Mouse (Mus musculus) gastrocnemius, postnatal 36 days (tissue): ENCODE results near the gene Junb. TPM values are rescaled to one million over a fixed set of nuclear protein-coding genes. Genes with fewer than 3 reads are reported as not detected.
A peak's percentile ranks its signal among the peaks of the same experiment; 100 is the strongest.

Experiments
- DNase-seq, 2 experiments: peaks; one replicate each; pipeline ENCODE4 v3.0.0; 2022
- intact Hi-C: fragments of 180-260 bp; cut with DNase I; formaldehyde crosslinking; loops from one replicate; pipeline ENCODE4 v1.15.1; 2025
- long read RNA-seq, 2 experiments: library from polyadenylated mRNA; stranded (forward); transcript quantifications; one replicate each; pipeline ENCODE4 v2.0.0; 2021
- total RNA-seq, 2 experiments: library from RNA; stranded (reverse); gene quantifications; 2 replicates each; pipeline ENCODE4 v1.2.3; 2021

Gene Junb
- 10 to 100 TPM in 1 of 2 experiments, 1 to 10 TPM in 1; 4.3 to 12.8 TPM for total RNA-seq
- long read RNA-seq, experiment 1, transcript Junb-201 (1 exons, 1,809 nt), result major isoform, 8 of 8 reads
- long read RNA-seq, experiment 1, partial matches to known transcripts, result 0 of 8 reads
- long read RNA-seq, experiment 1, other reads (novel, unspliced or antisense), result 0 of 8 reads
- long read RNA-seq, experiment 2, transcript Junb-201 (1 exons, 1,809 nt), result major isoform, 50 of 50 reads
- long read RNA-seq, experiment 2, partial matches to known transcripts, result 0 of 50 reads
- long read RNA-seq, experiment 2, other reads (novel, unspliced or antisense), result 0 of 50 reads

- peak; percentile 95 for DNase-seq
- intact Hi-C loops, result no loop called here
Observed at GRCm38 (mm10) chr8:84978248-84978940, at the start of gene Junb. Gene Junb (minus strand): TSS chr8:84978718.

- no peak for DNase-seq
- intact Hi-C loops, result no loop called here
Observed at GRCm38 (mm10) chr8:85027922-85028321, 49.4 kb upstream of the Junb start.

DNA sequence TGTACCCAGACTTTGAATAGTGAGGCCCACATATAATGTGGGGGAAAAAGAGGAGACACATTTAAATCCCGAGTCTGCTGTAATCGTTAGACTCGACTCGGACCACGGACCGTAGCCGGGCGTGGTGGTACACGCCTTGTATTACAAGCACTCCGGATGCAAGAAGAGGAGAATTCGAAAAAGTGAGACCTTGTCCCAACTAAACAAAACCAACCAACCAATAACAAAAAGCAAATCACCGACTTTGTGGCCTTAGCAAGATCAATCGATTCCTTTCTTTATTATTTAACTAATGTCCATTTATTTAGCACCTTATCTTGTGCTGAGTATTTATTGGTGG is 49.0 kb upstream of the Junb start:
- no peak for DNase-seq

GRCm38 (mm10) chr8:85026670-85027515 is 48.4 kb upstream of the Junb start, which contains the start of gene Trir:
Gene Trir (plus strand): TSS chr8:85026823.
- DNase-seq, result peak; percentile 95 to 97
- intact Hi-C loops, result no loop called here

More for the DNA sequence above, 49.0 kb upstream of the Junb start:
- intact Hi-C loops, result no loop called here

DNA sequence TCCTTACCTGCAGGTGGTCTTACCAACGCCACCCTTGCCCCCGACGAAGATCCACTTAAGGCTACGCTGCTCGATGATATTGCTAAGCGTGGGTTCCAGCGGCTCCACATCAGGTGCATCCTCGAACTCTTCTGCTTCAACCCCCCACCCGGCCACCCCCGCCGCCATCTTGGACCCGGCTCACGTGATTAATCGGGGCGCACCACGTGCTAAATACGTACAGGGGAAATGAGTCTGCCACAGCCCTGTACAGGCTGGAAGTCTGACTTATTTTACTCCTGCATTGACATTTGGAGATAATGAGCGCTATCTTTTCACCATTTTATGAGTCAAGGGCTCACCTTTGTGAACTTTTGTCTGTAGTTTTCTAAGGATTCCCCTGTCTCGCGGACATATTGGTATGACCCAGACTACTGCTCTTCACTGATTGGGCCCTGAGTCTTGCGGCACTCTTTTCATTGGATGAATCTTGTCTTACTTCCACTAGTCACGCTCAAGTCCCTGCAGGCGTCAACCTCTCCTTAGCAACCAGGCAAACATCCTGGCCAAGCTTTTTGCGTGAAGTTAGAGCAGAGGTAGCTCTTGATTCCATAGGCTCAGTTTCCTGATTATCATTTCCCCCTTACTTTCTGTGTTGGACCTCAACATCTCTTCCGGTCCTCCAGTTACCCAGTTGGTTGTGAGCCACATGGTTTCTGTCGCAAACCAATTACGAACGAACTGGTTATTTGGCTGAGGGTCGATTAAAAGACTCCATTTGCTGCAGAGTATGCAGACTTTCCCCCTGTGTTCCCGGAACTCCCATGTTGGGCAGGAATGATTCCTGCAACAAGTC is 46.8 kb upstream of the Junb start, which contains the start of gene Asna1:
TSS of gene Asna1 (minus strand) at position 184 of the 835 bp plus-strand sequence.
- DNase-seq, result peak; percentile 72

DNA sequence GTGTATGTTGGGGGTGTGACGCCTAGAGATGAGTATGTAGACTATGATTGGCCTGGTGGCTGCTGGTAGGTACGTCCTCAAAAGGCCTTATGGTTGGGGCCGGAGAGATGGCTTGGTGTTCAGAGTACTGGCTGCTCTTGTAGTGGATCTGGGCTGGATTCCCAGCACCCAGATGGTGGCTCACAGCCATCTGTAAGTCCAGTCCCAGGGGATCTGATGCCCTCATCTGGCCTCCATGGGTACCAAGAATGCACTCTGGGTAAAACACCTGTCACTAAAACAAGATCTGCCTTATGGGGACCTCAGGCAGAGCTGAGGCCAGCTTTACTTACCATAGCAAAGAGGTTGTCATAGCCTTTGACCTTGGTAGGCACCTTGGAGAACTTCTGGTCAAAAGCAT is 45.3 kb upstream of the Junb start:
- DNase-seq, result no peak

More for the DNA sequence above, 46.8 kb upstream of the Junb start, which contains the start of gene Asna1:
- intact Hi-C loops, result no loop called here

GRCm38 (mm10) chr8:85021514-85022055 is 43.1 kb upstream of the Junb start:
- intact Hi-C loops, result no loop called here
- DNase-seq, result no peak

More for the DNA sequence above, 45.3 kb upstream of the Junb start:
- intact Hi-C loops, result no loop called here

- DNase-seq, result no peak
- intact Hi-C loops, result no loop called here
Observed at GRCm38 (mm10) chr8:85017209-85017608, 38.7 kb upstream of the Junb start.

DNA sequence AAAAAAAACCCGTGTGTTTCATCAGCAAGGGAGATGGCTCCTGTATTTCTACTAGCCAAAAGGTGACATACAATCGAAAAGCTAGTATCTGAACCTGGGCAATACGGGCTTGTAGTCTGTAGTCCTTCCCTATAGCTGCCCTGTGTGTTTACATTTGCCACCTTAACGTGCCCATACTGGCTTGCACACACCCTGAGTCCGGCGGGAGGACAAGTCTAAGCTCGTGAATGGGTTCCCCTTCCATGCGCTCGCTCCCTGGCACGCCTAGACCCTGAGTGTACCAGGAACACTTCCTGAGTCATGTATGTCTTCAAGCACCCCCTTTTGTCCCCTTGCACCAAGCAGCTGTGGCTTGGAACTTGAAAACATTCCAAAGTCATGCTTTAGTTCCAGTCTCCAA is 38.2 kb upstream of the Junb start:
- intact Hi-C loops, result no loop called here
- no peak for DNase-seq

GRCm38 (mm10) chr8:85014431-85014830 is 35.9 kb upstream of the Junb start, which contains the start of gene Best2:
Gene Best2 (minus strand): TSS chr8:85014531.
- no peak for DNase-seq
- intact Hi-C loops, result no loop called here

GRCm38 (mm10) chr8:85013230-85013840 is 34.8 kb upstream of the Junb start:
- intact Hi-C loops, result no loop called here
- DNase-seq, result peak in 1 of 2 experiments; percentile 29

GRCm38 (mm10) chr8:85011242-85011641 is 32.7 kb upstream of the Junb start:
- intact Hi-C loops, result no loop called here
- DNase-seq, result no peak

GRCm38 (mm10) chr8:85007686-85008085 is 29.2 kb upstream of the Junb start:
- no peak for DNase-seq
- intact Hi-C loops, result no loop called here

- intact Hi-C loops, result loop anchor here (5.0 kb wide), 1 partner anchor 70 kb away; no protein-coding TSS in a partner anchor
Observed at GRCm38 (mm10) chr8:84997649-84998295, 19.3 kb upstream of the Junb start.

DNA sequence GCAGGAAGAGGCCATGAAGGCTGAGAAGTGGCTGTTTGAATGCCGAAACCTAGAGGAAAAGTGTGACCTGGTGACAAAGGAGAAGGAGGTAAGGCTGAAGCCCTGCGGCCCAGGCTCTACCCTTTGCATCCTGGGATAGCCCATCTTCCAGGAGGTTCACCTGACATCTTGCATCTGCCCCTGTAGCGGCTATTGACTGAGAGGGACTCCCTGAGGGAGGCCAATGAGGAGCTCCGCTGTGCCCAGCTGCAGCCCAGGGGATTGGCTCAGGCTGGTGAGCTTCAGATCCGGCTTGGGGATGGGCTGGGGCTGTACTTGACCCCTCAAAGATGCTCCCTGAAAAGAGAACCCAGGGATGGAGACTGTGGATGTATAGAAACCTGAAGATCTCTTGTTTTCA is 18.5 kb upstream of the Junb start:
- no peak for DNase-seq
- intact Hi-C loops, result loop anchor here (5.0 kb wide), 1 partner anchor 70 kb away; no protein-coding TSS in a partner anchor

More at GRCm38 (mm10) chr8:84997649-84998295, 19.3 kb upstream of the Junb start:
- peak; percentile 85 to 89 for DNase-seq

GRCm38 (mm10) chr8:84995680-84996079 is 17.2 kb upstream of the Junb start:
- intact Hi-C loops, result loop anchor here (5.0 kb wide), 1 partner anchor 68 kb away; no protein-coding TSS in a partner anchor
- no peak for DNase-seq

GRCm38 (mm10) chr8:84994375-84994774 is 15.9 kb upstream of the Junb start:
- intact Hi-C loops, result no loop called here
- no peak for DNase-seq

GRCm38 (mm10) chr8:84990836-84991235 is 12.3 kb upstream of the Junb start:
- no peak for DNase-seq
- intact Hi-C loops, result loop anchor here (1.0 to 2.0 kb wide), 2 partner anchors 17 to 46 kb away; no protein-coding TSS in a partner anchor
